Mouse (Mus musculus): ENCODE results near the gene Mybpc2.

DNA sequence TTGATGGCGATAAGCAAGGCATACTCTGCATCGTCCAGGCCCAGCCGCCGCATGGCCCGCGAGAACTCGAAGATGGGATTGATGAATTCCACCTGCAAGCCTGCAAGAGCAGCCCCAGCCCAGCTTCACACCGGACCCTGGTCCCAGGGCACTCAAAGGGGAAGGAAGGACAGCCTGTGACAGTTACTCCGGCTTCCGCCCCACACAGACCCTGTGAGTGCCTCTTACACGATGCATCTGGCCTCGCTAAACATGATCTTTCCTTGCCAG, 25.9 kb upstream of the Mybpc2 start:
- TF ChIP-seq CTCF (IDR thresholded peaks at IDR 0.05; ENCODE audit: low read depth, low read length) = no peak
- TF ChIP-seq GATA1 (IDR thresholded peaks at IDR 0.05; ENCODE audit: borderline replicate concordance, low read length) = no peak
- no peak for TF ChIP-seq POLR2AphosphoS5 (IDR thresholded peaks at IDR 0.05; ENCODE audit: insufficient replicate concordance, low read depth, low read length)
- no peak for TF ChIP-seq TAL1 (conservative IDR thresholded peaks at IDR 0.05; ENCODE audit: low read depth, low read length)
- no peak for TF ChIP-seq GATA2 (IDR thresholded peaks at IDR 0.05; ENCODE audit: borderline replicate concordance, low read depth, low read length)

All from G1E (cell line).